Mouse (Mus musculus) lung, postnatal 0 days (tissue): ENCODE data around the gene Stk32b.

Experiments used
- CTCF ChIP-seq: IDR thresholded peaks from 2 replicates; pipeline ENCODE4 v1.5.1; 2016; ENCODE audit warnings: antibody characterized with exemption, mild to moderate bottlenecking
- EP300 ChIP-seq: IDR thresholded peaks from 2 replicates; pipeline ENCODE4 v1.6.1; 2016; ENCODE audit warnings: antibody characterized with exemption, mild to moderate bottlenecking, control low read depth

DNA sequence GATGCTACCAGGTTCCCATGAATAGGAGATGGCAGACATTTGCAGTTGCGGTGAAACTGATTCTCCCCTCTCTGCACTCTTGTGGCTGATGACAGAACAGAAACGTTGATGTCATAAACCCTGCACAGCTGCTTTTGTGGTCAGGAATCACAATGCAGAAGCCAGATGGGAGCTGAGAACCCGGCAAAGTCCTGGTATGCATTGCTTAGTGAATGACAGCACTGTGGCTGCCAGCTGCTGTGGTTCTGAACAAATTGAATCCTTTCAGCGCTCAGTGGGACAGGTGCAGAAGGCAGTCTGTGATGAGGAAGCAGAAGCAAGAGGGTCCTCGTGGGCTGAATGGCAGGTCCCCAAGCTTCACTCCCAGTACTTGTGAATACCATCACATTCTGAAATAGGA is 247.9 kb downstream of the Stk32b start:
- no peak for TF ChIP-seq CTCF
- no peak for TF ChIP-seq EP300
